Mouse (Mus musculus): Measurements from ENCODE around the gene C2cd3.

- no peak for TF ChIP-seq JUND (IDR thresholded peaks at IDR 0.05; ENCODE audit: low read depth, low read length)
- TF ChIP-seq USF1 (IDR thresholded peaks at IDR 0.05; ENCODE audit: low read depth, low read length): no peak
- no peak for TF ChIP-seq E2F4 (IDR thresholded peaks at IDR 0.05; ENCODE audit: borderline replicate concordance, low read depth, low read length)
- no peak for TF ChIP-seq KAT2A (conservative IDR thresholded peaks at IDR 0.05; ENCODE audit: low read depth, low read length)
Observed at GRCm38 (mm10) chr7:100331269-100331668, 40.8 kb upstream of the C2cd3 start.
